Mouse (Mus musculus): ENCODE measurements around the gene Strap. TPM values are rescaled to one million over a fixed set of nuclear protein-coding genes. Genes with fewer than 3 reads are reported as not detected.

Strap gene
- polyA plus RNA-seq, 1 experiment, result 44.5 TPM

DNA sequence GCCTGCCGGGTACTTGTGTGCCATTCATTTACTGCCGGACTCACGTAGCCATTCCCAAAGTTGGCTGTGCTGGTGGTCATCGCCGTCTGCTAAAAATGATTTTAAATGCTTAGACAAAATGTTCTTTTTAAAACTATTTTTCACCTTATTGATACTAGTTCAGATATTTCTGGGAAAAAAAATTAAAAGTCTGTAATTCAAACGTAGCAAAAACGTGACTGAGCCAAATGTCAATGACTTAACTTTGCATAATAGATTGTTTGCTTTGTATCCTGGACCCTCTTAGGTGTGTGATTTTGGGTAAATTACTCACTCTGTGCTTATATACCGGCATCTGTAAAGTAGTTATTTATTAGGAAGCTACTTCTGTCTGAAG is 20.0 kb downstream of the Strap start:
- TF ChIP-seq GATA1 (IDR thresholded peaks at IDR 0.05; ENCODE audit: low read length), result no peak

DNA sequence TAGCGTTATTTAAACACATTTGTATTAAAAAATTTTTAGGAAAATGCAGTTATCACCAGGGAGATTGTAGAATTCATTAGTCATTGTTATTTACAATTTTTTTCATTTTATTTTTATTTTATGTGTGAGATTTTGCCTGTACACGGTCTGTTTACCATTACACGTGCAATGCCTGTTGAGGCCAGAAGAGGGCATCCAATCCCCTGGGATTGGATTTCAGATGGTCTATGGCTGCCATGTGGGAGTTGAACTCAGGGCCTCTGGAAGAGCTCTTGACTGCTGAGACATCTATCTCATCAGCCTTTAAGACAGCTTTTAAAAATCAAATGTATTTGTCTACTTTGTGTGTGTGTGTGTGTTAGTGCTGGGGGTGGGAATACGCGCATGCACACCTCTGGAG is 21.4 kb downstream of the Strap start:
- no peak for TF ChIP-seq GATA1 (IDR thresholded peaks at IDR 0.05; ENCODE audit: low read length)

DNA sequence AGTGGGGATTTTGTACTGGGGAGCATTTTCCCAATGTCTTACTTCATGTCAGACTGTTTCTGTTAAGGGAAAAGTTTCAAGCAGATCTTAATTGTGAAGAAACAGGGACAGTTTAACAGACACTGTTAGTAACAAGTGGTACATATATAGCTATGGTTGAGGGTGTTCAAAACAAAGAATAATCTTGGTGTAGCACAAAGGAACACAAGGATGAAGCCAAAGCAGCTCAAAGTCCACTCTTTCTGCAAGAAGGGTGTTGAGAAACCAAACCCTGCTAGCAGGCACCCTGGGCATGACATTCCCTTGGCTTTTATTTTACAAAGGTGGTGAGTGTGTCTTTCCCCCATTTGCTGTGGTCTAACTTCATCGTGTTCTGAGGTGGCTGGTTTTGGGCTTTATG is 23.0 kb downstream of the Strap start:
- TF ChIP-seq GATA1 (IDR thresholded peaks at IDR 0.05; ENCODE audit: low read length), result no peak

DNA sequence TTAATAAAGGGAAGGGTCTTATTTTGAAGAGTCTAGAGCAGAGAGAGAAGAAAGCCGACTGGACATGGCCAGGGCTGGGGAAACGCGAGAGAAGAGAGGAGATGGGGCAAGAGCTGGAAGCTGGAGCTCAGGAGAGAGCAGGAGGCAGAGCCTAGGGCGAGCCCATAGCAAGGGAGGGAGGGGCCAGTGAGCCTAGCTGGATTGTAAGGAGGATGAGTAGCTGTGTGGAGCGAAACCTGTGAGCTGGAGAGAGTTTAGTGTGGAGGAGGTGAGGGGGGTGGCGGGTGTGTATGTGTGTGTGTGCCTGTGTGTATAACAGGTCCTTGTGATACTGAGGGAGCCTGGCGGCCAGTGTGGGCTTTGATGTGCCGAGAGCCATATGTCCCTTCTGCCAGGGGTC is 24.8 kb downstream of the Strap start:
- TF ChIP-seq GATA1 (IDR thresholded peaks at IDR 0.05; ENCODE audit: low read length), result no peak

DNA sequence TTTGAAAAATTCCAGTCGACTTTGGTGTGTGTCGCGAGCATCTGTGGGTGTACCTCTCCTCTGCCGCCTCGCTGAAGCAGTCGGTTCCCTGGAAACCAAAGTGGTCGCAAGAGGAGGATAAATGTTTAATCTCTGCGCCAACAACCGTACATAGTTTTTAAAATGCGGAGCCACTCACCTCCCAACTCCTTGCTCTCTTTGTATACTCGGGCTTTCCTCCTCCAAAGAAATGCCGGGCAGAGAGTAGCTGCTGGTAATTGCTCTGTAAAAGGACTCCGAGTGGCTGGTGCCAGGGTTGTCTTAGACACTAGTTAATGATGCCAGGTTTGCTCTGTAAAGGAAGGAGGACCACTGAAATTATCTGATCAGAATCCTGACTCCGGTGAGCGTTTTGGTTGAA is 26.1 kb downstream of the Strap start:
- no peak for TF ChIP-seq GATA1 (IDR thresholded peaks at IDR 0.05; ENCODE audit: low read length)

DNA sequence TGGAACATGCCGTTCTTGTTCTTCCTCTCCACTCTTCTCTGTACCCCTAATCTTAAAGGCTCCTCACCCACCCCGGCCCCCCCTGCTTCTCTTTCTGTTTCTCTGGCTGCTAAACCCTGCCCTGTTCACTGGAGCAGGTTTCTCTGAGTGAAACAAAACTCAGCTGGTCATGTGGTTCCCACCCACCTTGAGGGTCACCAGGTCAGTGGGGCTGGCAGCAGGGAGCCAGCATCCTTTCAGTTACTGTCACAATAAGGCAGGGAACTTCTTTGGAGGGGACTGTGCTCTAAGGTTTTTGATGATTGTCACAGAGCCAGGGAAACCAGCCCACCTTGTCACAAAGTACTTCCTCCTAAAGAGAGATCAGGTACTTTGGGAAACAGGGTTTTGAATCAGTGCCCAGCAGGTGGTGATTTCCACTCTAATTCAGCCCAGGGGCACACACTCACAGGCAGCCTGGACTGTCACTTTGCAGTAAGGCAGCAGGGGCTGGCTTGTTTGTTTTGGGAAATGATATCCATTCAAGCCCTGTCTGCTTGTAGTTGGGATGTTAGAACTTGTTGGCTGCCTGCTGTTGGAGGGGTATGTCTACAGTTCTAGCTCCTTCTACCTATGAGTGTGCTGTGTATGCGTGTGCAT is 29.8 kb downstream of the Strap start:
- TF ChIP-seq GATA1 (IDR thresholded peaks at IDR 0.05; ENCODE audit: low read length), result no peak

DNA sequence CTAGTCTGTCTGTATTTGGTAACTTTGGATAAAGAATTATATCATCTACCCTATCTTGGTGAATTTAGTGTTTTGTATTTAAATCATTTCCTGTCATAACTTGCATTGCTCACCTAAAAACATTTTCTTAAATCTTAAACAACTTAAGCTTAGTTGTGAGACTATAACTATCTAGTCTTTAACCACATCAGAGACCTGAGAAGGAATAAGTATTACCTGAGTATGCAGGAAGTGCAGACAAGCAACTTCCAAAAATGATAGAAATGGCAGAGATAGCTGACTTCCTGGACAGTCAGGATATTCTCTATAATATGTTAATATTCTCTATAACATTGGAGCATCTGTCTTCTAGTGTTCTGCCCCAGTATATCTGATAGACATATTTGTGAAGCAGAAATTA is 31.3 kb downstream of the Strap start:
- no peak for TF ChIP-seq GATA1 (IDR thresholded peaks at IDR 0.05; ENCODE audit: low read length)

DNA sequence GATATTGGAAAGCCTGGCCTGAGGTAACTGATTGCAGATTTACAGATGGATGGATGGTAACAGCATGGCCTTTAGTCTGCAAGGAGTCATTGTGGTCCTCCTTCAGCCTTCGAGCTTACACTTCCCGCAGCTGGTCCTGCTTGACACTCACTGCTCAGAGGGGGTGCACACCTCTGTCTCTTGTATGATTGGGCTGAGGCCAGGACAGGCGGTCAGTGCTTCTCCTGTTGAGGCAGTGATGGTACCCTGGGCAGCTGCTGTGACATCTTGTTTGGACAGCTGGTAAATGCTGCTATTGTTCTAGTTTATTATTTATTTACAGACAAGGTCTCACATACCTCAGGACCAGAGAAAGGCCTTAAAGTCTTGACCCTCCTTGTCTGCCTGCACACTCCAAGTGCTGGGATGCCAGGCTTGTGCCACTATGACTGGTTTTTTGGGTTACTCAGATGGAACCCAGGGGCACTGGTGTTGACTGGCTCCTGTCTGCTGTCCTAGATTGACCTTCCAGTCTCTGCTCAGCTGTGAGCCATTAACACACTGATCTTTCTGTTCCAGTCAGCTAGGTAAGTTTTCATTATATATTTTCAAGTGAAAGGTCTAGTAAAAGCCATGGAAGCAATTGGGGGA is 36.9 kb downstream of the Strap start:
- no peak for TF ChIP-seq GATA1 (IDR thresholded peaks at IDR 0.05; ENCODE audit: low read length)

DNA sequence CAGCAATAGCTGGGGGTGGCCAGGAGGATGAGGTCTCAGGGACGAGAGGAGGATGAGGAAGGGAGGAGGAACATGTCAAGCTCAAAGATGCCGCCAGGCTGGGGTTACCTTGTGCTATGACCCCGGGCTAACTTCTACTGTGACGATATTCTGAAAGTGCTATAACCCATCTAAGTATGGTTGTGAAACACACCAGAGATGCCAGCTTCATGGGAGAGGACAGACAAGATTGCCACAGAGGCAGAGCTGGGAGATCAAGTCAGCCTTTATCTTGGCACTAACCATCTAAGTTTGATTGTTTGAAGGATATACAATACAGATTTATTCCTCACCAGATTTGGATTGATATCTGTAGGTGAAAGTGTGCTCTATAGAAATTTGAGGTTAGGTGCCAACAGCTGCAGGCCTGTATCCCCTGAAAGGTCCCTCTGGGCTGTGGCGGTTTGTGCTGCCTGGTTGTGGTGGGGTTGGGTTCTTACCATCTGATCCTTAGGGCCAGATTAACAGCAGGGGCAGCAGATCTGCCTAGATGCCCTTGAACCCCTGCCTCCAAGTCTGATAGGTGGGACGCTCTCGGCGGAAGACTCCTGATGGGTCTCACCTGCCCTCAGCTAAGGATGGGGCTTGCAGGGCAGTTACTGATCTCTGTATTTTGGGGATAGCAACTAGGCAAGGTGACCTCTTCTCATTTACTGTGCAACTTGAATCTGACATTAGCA is 38.2 kb downstream of the Strap start:
- no peak for TF ChIP-seq GATA1 (IDR thresholded peaks at IDR 0.05; ENCODE audit: low read length)

DNA sequence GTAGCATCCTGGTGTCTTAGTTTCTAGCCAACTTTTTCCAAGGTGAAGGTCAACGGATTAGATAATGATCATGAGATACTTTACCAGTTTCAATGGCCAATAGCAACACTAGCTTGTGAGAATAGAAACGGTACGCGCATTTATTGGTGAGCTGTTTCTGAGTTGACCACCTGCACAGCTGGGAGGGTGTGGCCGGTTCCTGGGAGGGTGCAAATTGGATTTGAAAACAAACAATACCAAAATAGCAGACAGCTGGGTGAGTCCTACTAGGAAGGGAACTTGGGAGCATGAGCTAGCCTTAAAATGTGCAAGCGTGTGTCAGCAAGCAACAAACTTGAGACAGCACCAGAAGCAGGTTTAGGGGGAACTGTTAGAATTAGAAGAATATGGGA is 38.8 kb downstream of the Strap start:
- no peak for TF ChIP-seq GATA1 (IDR thresholded peaks at IDR 0.05; ENCODE audit: low read length)

DNA sequence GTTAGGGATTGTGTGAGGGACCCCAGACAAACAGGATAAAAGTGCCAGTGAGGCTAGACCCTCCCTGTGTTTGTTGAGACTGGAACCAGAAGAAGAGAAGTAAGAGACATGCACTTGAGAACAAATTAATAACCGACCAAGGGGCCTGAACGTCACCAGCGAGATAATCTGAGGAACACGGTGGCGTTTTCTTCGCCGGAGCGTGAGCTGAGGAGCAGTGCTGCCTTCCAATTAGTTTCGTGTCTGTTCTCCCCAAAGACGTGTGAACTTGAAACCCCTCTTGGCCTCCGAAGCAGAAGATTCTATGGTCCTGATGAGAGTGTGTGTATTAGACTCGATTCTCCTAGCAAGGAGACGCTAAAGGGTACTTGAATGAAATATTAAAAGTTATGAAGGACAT is 39.3 kb downstream of the Strap start:
- no peak for TF ChIP-seq GATA1 (IDR thresholded peaks at IDR 0.05; ENCODE audit: low read length)

DNA sequence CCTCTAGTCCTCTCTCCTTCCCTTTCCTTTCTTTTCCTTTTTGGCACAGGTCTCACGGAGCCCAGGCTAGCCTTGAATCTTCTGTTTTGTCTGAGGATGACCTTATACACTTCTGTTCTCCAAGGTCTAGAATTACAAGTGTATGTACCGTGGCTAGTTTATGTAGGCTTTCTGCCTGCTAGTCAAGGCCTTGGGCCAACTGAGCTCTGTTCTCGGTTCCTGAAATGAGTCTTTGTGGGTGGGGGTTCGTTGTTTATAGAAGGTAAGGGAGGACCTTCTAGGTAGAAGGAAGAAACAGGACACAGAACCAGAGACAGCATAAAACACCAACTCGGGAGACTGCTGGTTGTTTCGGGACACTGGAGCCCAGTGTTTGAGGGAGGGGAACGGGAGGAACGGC is 40.3 kb downstream of the Strap start:
- TF ChIP-seq GATA1 (IDR thresholded peaks at IDR 0.05; ENCODE audit: low read length), result no peak

DNA sequence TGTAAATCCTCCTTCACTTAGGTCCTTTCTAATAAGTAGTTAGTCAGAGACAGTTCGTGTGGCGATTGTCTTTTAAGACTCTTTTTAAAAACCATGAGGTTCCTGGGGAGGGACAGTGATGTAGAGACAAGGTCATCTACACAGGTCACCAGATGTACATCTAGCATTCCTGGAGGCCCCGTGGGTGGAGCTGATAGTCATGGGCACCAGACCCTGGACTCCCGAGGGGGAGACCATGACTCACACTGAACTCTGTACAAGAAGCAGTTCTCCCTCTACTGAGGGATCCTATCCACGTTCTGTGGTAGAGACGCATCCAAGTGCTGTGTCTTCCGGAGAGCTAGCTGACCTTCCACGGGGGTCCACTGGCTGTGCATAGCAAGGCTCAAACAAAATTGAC is 42.1 kb downstream of the Strap start:
- no peak for TF ChIP-seq GATA1 (IDR thresholded peaks at IDR 0.05; ENCODE audit: low read length)

DNA sequence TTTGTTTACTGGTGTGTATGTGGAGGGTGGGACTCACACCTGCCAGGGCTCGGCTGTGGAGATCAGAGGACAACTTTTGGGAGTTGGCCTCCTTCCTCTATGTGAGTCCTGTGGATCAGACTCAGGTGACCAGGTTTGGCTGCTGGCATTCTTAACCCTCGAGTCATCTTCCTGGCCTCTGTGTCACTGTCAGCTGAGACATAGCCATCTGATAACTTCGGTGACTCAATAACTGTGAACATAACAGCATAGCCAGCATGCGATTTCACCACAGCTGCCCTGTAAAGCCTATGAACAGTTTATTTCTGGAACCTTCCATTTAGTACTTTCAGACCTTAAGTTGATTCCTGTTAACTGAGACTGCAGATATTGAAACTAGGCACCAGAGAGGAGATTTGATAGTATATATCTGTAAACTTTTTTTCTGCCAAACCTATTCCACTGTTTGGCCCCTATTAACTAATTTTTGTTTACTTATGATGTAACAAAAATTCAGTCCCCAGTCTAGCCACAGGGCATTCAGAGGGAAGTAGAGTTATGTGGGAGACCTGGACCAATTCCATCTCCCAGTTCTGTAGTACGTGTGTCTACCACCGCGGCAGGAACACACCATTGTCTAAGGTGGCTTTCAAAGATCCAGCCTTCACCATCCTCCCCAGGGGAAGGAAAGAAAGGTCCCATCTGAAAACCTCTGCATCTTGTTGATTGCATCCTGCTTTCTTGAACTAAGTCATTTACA is 49.2 kb downstream of the Strap start:
- TF ChIP-seq GATA1 (IDR thresholded peaks at IDR 0.05; ENCODE audit: low read length), result no peak

DNA sequence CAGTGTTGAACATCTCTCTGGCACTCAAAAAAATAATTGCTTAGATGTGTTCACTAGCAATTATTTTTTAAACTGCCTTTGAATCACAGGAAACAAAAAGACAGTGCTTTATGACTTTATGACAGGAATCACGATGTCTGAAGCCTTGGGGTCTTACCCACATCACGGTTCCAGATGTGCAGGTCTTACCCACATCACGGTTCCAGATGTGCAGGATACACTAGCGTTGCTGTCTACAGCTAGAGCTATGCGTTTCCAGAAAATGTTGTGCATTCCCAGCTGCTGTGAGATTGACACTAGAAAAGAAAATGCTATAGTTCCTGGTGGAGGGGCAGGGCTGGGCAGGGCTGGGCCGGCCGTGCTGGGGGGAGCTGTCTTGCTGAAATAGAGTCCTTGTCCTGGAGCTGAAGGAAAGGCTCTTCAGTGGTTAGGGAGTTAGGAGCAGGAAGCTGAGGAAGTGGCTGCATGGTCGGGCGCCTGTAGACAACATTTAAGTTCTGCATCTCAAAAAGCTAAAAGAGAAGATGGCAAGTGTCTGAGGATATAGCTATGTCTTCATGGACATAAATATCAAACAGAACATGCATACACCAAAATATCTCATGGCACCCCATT is 54.2 kb downstream of the Strap start:
- no peak for TF ChIP-seq GATA1 (IDR thresholded peaks at IDR 0.05; ENCODE audit: low read length)

DNA sequence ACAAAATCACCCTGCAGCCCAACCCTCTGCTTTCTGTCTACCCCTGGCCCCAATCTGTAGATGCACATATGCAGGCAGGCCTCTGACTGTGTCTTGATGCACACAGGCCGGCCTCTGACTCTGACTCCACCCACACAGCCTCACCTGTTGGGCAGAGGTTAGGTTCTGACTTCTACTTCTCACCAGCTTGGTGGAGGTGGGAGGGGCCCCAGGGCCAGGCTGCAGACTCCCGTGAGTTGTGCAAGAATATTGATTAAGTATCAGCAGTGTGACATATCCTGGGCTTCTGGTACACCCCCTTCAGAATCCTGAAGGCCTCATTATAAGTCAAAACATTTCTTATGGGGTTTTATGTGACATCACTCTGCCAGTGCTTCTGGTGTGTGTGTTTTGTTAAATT is 54.8 kb downstream of the Strap start:
- no peak for TF ChIP-seq GATA1 (IDR thresholded peaks at IDR 0.05; ENCODE audit: low read length)
